Mouse (Mus musculus) stomach, embryonic 15.5 days (tissue): Measurements from ENCODE around the gene Cers6. TPM values are rescaled to one million over a fixed set of nuclear protein-coding genes. Genes with fewer than 3 reads are reported as not detected.

Experiments used
- ATAC-seq: fragments of 200-750 bp; cut with Nextera tagmentation; 2 replicates; pipeline ENCODE4 v1.8.0; 2017; ENCODE audit warnings: low read depth, moderate number of reproducible peaks, moderate TSS enrichment; ENCODE audit not compliant: insufficient read depth, low FRiP score
- H3K27ac ChIP-seq: fragments of 300-500 bp; sonication (generic); 2 replicates; pipeline ENCODE4 v1.5.1; 2015; ENCODE audit warnings: mild to moderate bottlenecking, inconsistent platforms
- H3K27me3 ChIP-seq: fragments of 300-500 bp; sonication (generic); replicated peaks from 2 replicates; pipeline ENCODE4 v1.6.1; 2015; ENCODE audit warnings: inconsistent platforms
- H3K36me3 ChIP-seq: fragments of 300-500 bp; sonication (generic); 2 replicates; pipeline ENCODE4 v1.6.1; 2015; ENCODE audit warnings: inconsistent platforms
- H3K4me1 ChIP-seq: fragments of 300-500 bp; sonication (generic); 2 replicates; pipeline ENCODE4 v1.6.1; 2015; ENCODE audit warnings: inconsistent platforms
- H3K4me2 ChIP-seq: fragments of 300-500 bp; sonication (generic); 2 replicates; pipeline ENCODE4 v1.6.1; 2015; ENCODE audit warnings: mild to moderate bottlenecking, inconsistent platforms
- H3K4me3 ChIP-seq: fragments of 300-500 bp; sonication (generic); replicated peaks from 2 replicates; pipeline ENCODE4 v1.5.1; 2015; ENCODE audit warnings: inconsistent platforms
- H3K9ac ChIP-seq: fragments of 300-500 bp; sonication (generic); 2 replicates; pipeline ENCODE4 v1.6.1; 2015; ENCODE audit warnings: inconsistent platforms
- H3K9me3 ChIP-seq: fragments of 300-500 bp; sonication (generic); 2 replicates; pipeline ENCODE4 v1.6.1; 2016; ENCODE audit warnings: inconsistent platforms
- WGBS: fragments of 180-500 bp; shearing (Covaris S2); methylation state at CpG from one replicate; pipeline ENCODE4 v1.1.7; 2015; 5-methylcytosine and 5-hydroxymethylcytosine counted together
- polyA plus RNA-seq: library from polyadenylated mRNA; unstranded; fragments of >200 nt; fragmentation: Nextera tagmentation; extraction: Ambion mirVana; gene quantifications from 2 replicates; pipeline ENCODE4 v1.2.1, GENCODE M21; 2015

The Cers6 gene
- polyA plus RNA-seq, 1 experiment from 2014 or later = 25.7 TPM

DNA sequence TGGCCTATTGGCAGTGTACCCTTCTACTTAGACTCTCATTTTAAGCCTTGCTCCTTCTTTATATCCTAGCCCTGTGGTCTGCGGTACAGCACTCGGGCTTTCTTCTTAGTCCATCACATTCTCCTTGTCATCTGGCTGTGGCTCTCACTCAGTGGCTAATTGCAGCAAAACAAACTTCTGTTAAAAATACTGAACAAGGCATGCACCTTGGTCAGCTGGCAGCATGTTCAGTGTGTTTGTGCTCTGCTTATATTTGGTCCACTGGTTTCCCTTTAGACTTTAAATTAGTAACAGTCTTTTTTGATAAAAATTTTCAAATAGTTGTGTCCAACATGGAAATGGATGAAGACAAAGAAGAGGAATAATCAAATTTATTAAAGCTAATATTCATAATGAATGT lies 94.3 kb downstream of the Cers6 start:
- H3K4me1 ChIP-seq = 0 out of 2 replicates have a peak, but pooled peaks cover 4% of the 10 kb centered on the region
- H3K27ac ChIP-seq = no peak overlapping the region
- no peak overlapping the region for H3K4me3 ChIP-seq
- ATAC-seq = no peak
- H3K9ac ChIP-seq = no peak overlapping the region
- 95% methylated on average over 2 of the region's 2 CpGs for WGBS
- H3K36me3 ChIP-seq = no peaks in the 10 kb centered on the region
- no peaks in the 10 kb centered on the region for H3K27me3 ChIP-seq
- H3K4me2 ChIP-seq = no peak overlapping the region
- no peaks in the 10 kb centered on the region for H3K9me3 ChIP-seq

DNA sequence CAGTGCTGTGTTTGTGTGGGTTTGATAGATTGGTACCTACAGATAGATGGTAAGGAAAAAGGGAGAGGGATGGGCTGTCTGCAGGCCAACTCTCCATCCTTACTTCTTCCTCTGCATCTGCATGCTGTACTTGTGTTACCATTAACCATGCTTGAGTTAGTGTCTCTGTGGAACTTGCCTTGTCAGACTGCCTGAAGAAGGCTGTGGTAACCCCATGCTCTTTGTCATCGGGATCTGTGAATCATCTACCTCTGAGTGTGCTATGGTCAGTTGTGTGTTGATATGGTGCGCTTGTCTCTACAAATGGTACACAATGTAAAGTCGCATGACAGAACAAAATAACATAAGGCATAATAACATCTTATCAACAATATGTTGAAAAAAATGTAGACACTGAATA lies 94.9 kb downstream of the Cers6 start:
- Histone ChIP-seq H3K4me1 (0 out of 2 replicates have a peak, but pooled peaks cover 4% of the 10 kb centered on the region), H3K36me3 (no peaks in the 10 kb centered on the region), H3K4me3 (no peak overlapping the region), H3K9ac (no peak overlapping the region), H3K27ac (no peak overlapping the region), H3K27me3 (no peaks in the 10 kb centered on the region), H3K9me3 (no peaks in the 10 kb centered on the region), H3K4me2 (no peak overlapping the region)
- ATAC-seq = no peak
- WGBS = 93% methylated on average over 3 of the region's 3 CpGs

GRCm38 (mm10) chr2:68957831-68958230 lies 96.6 kb downstream of the Cers6 start:
- no peak overlapping the region for H3K9ac ChIP-seq
- no peaks in the 10 kb centered on the region for H3K27me3 ChIP-seq
- H3K9me3 ChIP-seq = no peaks in the 10 kb centered on the region
- 84% methylated on average over 7 of the region's 7 CpGs for WGBS
- no peak for ATAC-seq
- 0 out of 2 replicates have a peak, but pooled peaks cover 4% of the 10 kb centered on the region for H3K4me1 ChIP-seq
- H3K27ac ChIP-seq = no peak overlapping the region
- 0 out of 2 replicates have a peak, but pooled peaks cover 5% of the 10 kb centered on the region for H3K36me3 ChIP-seq
- H3K4me3 ChIP-seq = no peak overlapping the region
- no peak overlapping the region for H3K4me2 ChIP-seq

GRCm38 (mm10) chr2:68959573-68959972 lies 98.3 kb downstream of the Cers6 start:
- Histone ChIP-seq H3K9ac (no peak overlapping the region), H3K9me3 (no peaks in the 10 kb centered on the region), H3K27me3 (no peaks in the 10 kb centered on the region), H3K4me3 (no peak overlapping the region), H3K27ac (no peak overlapping the region), H3K36me3 (0 out of 2 replicates have a peak, but pooled peaks cover 5% of the 10 kb centered on the region), H3K4me2 (no peak overlapping the region), H3K4me1 (0 out of 2 replicates have a peak, but pooled peaks cover 4% of the 10 kb centered on the region)
- ATAC-seq = no peak
- 90% methylated on average over 4 of the region's 4 CpGs for WGBS

DNA sequence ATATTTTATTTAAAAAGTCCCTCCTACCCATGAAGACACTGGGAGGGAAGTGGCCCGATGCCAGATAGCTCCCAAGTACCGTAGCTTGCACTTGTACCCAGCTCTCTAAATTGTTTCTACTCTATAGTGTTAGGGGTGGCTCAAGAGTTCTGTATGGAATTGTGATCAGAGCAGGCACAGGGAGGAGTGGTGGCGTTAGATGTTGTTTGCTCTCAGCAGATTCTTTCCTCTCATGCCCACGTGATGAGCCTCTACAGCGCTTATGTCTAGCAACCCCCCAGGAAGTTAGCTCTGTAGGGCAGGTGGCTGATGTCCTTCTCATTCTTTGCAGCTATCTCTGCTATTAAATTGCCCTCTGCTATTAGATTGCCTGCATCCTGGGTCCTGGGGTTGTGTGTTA lies 98.8 kb downstream of the Cers6 start:
- H3K4me1 ChIP-seq = 0 out of 2 replicates have a peak, but pooled peaks cover 4% of the 10 kb centered on the region
- no peak overlapping the region for H3K4me2 ChIP-seq
- no peak overlapping the region for H3K4me3 ChIP-seq
- H3K9ac ChIP-seq = no peak overlapping the region
- H3K9me3 ChIP-seq = no peaks in the 10 kb centered on the region
- WGBS = 80% methylated on average over 5 of the region's 5 CpGs
- no peak for ATAC-seq
- H3K36me3 ChIP-seq = 0 out of 2 replicates have a peak, but pooled peaks cover 5% of the 10 kb centered on the region
- H3K27ac ChIP-seq = no peak overlapping the region
- no peaks in the 10 kb centered on the region for H3K27me3 ChIP-seq

DNA sequence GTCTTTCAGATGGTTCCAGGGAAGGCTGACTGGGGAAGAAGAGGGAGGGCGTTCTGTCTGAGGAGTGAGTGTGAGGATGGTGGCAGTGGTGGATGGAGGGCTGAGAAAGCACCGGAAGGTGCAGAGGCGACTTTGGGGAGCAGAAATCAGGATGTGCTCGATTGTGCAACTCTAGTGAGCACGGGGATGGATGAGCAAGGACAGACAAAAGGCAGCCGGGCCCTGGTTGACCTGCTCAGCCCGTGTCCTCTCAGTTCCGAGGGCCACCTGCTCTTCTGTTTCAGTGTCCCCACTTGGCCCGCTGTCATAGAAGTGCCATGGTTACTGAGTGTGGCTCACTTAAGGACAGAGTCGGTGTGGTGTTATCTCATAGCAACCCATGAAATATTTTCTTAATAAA lies 99.4 kb downstream of the Cers6 start:
- Histone ChIP-seq H3K27me3 (no peaks in the 10 kb centered on the region), H3K4me3 (no peak overlapping the region), H3K9ac (no peak overlapping the region), H3K36me3 (0 out of 2 replicates have a peak, but pooled peaks cover 5% of the 10 kb centered on the region), H3K4me2 (no peak overlapping the region), H3K27ac (no peak overlapping the region), H3K9me3 (no peaks in the 10 kb centered on the region), H3K4me1 (0 out of 2 replicates have a peak, but pooled peaks cover 4% of the 10 kb centered on the region)
- WGBS = 90% methylated on average over 10 of the region's 10 CpGs
- ATAC-seq = no peak

- Histone ChIP-seq H3K4me3 (no peak overlapping the region), H3K9ac (no peak overlapping the region), H3K27ac (no peak overlapping the region), H3K4me2 (no peak overlapping the region), H3K4me1 (no peaks in the 10 kb centered on the region), H3K9me3 (0 out of 2 replicates have a peak, but pooled peaks cover 4% of the 10 kb centered on the region), H3K27me3 (no peaks in the 10 kb centered on the region), H3K36me3 (0 out of 2 replicates have a peak, but pooled peaks cover 5% of the 10 kb centered on the region)
- 90% methylated on average over 1 of the region's 1 CpGs for WGBS
- no peak for ATAC-seq
Measured at GRCm38 (mm10) chr2:68966360-68966759, 105.1 kb downstream of the Cers6 start.

GRCm38 (mm10) chr2:68968028-68968427 lies 106.8 kb downstream of the Cers6 start:
- no peaks in the 10 kb centered on the region for H3K36me3 ChIP-seq
- no peak for ATAC-seq
- 0 out of 2 replicates have a peak, but pooled peaks cover 4% of the 10 kb centered on the region for H3K9me3 ChIP-seq
- no peaks in the 10 kb centered on the region for H3K4me1 ChIP-seq
- WGBS = 81% methylated on average over 8 of the region's 8 CpGs
- H3K9ac ChIP-seq = no peak overlapping the region
- no peak overlapping the region for H3K27ac ChIP-seq
- H3K27me3 ChIP-seq = no peaks in the 10 kb centered on the region
- no peak overlapping the region for H3K4me3 ChIP-seq
- H3K4me2 ChIP-seq = no peak overlapping the region

DNA sequence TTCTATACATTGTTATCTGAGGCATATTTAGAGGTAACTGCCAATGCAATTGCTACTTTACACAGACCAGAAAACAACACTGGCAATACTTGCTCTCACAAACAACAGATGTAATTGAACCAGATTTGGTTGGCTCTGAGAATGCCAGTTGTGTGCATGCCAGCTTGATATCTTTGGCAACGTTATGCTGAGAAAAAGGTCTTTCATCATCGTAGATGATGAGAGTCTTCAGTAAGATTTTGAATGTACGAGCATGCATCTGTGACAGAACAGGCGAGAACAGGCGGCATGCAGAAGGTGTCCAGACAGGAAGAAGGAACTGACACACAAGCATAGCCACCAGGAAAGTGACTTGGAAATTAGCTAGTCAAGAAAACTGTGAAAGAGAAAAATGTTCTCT lies 110.6 kb downstream of the Cers6 start:
- Histone ChIP-seq H3K4me2 (no peak overlapping the region), H3K4me3 (no peak overlapping the region), H3K9ac (no peak overlapping the region), H3K9me3 (0 out of 2 replicates have a peak, but pooled peaks cover 4% of the 10 kb centered on the region), H3K4me1 (no peaks in the 10 kb centered on the region), H3K27me3 (no peaks in the 10 kb centered on the region), H3K27ac (no peak overlapping the region), H3K36me3 (no peaks in the 10 kb centered on the region)
- WGBS = 88% methylated on average over 5 of the region's 5 CpGs
- no peak for ATAC-seq

- Histone ChIP-seq H3K4me3 (no peak overlapping the region), H3K9ac (no peak overlapping the region), H3K36me3 (no peaks in the 10 kb centered on the region), H3K4me2 (no peak overlapping the region), H3K27me3 (no peaks in the 10 kb centered on the region), H3K9me3 (0 out of 2 replicates have a peak, but pooled peaks cover 4% of the 10 kb centered on the region), H3K4me1 (peaks cover under 1% of the 10 kb centered on the region; the same call in 1 of the 2 replicates), H3K27ac (no peak overlapping the region)
- ATAC-seq = no peak
- WGBS = 69% methylated on average over 2 of the region's 2 CpGs
Measured at GRCm38 (mm10) chr2:68973753-68974152, 112.5 kb downstream of the Cers6 start.

DNA sequence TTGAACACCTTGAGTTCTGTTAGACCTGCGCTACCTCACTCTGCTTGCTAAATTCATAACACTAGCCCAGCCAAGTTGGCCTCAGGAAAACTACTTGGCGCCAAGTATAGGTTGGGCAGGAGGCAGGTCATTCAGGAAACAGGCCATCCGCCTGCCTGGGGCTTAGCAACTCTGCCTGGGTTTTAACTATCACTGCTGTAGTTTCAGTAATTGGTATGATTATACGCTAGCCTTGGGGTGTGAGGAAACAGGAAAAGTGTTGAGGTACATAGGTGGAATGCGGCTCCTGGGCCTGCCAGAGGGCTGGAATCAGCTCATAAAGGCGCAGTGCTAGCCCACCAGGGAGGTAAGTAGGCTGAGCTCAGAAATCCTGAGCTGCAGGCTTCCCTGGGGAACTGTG lies 114.0 kb downstream of the Cers6 start:
- no peak overlapping the region for H3K27ac ChIP-seq
- no peak overlapping the region for H3K4me3 ChIP-seq
- no peak for ATAC-seq
- peaks cover 3% of the 10 kb centered on the region; the same call in 1 of the 2 replicates for H3K4me1 ChIP-seq
- no peaks in the 10 kb centered on the region for H3K36me3 ChIP-seq
- WGBS = 84% methylated on average over 6 of the region's 6 CpGs
- no peak overlapping the region for H3K4me2 ChIP-seq
- no peak overlapping the region for H3K9ac ChIP-seq
- 0 out of 2 replicates have a peak, but pooled peaks cover under 1% of the 10 kb centered on the region for H3K9me3 ChIP-seq
- no peaks in the 10 kb centered on the region for H3K27me3 ChIP-seq

DNA sequence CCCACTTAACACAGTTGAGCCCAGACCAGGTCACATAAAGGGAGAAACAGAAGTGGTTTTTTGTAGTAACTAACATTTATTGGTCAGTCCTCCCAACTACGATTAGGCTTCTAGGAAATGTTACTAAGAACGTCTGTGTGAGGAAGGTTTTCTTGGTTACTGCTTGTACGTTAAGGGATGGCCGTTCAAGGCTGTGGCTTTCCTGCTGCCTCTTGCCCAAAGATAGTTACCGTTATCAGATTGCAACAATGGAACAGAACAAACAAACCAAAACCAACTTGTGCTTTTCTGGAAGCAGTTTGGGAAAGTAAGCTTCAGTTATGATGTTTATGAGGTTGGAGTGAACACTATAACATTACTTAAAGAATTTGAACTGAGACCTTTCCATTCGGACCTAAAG lies 114.5 kb downstream of the Cers6 start:
- WGBS = 73% methylated on average over 6 of the region's 6 CpGs
- Histone ChIP-seq H3K27ac (no peak overlapping the region), H3K9me3 (no peaks in the 10 kb centered on the region), H3K4me1 (peaks cover 3% of the 10 kb centered on the region; the same call in 1 of the 2 replicates), H3K4me3 (no peak overlapping the region), H3K36me3 (no peaks in the 10 kb centered on the region), H3K27me3 (no peaks in the 10 kb centered on the region), H3K4me2 (no peak overlapping the region), H3K9ac (no peak overlapping the region)
- ATAC-seq = no peak
